Comparison of ENCODE assay signal across 8 mouse cellular contexts in the genomic region with DNA sequence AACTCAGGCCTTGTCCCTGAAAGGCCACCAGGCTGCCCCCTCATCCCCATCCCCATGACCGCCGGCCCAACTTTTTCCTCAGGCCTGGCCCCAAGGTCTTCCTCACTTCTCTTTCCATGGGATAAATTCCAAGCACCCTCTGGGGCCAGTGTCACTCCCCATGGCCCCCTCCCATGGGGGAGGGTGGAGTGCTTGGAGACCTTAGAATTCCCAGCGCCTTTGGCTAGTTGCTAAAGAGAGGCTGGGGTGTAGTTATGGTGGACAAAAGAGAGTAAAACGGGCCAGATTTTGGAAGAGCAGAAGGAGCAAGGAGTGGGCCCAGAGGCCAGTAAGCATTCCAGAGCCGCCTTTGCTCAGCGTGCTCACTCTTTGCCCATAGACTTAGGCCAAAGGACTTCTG. TPM values are rescaled to one million over a fixed set of nuclear protein-coding genes. Genes with fewer than 3 reads are reported as not detected.
DNase-seq lines count a peak whose midpoint lies in the region; ATAC-seq and TF ChIP-seq lines count a peak whose summit lies in the region.

Timp2 (minus strand) TSS at position 101 of the 400 bp plus-strand sequence.

- no peaks in the 10 kb centered on the region for H3K9me3 ChIP-seq in heart, embryonic 12.5 days (replicated peaks)
- H3K9me3 ChIP-seq in neural tube, embryonic 12.5 days, result no peaks in the 10 kb centered on the region

- H3K27ac ChIP-seq in heart, embryonic 12.5 days (ENCODE audit: poor library complexity, severe bottlenecking), result peak within 1 kb of the TSS; percentile 80
- peak within 1 kb of the TSS; percentile 66 for H3K27ac ChIP-seq in neural tube, embryonic 12.5 days

- H3K4me1 ChIP-seq in heart, embryonic 12.5 days (replicated peaks), result peaks cover 29% of the 10 kb centered on the region
- peaks cover 32% of the 10 kb centered on the region for H3K4me1 ChIP-seq in neural tube, embryonic 12.5 days

- intact Hi-C loops in left cerebral cortex, postnatal 10 days (cut with DNase I), result loop anchor here (5.0 kb wide), 1 partner anchor 38 kb away; no protein-coding TSS in a partner anchor

- H3K4me3 ChIP-seq in heart, embryonic 12.5 days, result peak within 1 kb of the TSS; percentile 81
- peak within 1 kb of the TSS; percentile 74 for H3K4me3 ChIP-seq in neural tube, embryonic 12.5 days

- H3K27me3 ChIP-seq in heart, embryonic 12.5 days (replicated peaks), result no peaks in the 10 kb centered on the region
- H3K27me3 ChIP-seq in neural tube, embryonic 12.5 days (replicated peaks), result no peaks in the 10 kb centered on the region

- no peak for DNase-seq in left cerebral cortex, adult 18-20 months (ENCODE audit: low spot score in 2 of 2)
- DNase-seq in left cerebral cortex, adult 9 months (ENCODE audit: low spot score in 2 of 2), result no peak
- no peak for DNase-seq in brain, embryonic 14.5 days (ENCODE audit: low read depth)
- no peak for DNase-seq in left cerebral cortex, postnatal 10 days (ENCODE audit: extremely low spot score in 1 of 2, low spot score in 2 of 2)
- DNase-seq in yolk sac, embryonic 10.5 days (ENCODE audit: low spot score), result no peak

- peak within 1 kb of the TSS; percentile 87 for H3K4me2 ChIP-seq in heart, embryonic 12.5 days
- peak within 1 kb of the TSS; percentile 89 for H3K4me2 ChIP-seq in neural tube, embryonic 12.5 days (replicated peaks)

- ATAC-seq in heart, embryonic 12.5 days (ENCODE audit: insufficient number of reproducible peaks, low FRiP score), result peak; percentile 38
- ATAC-seq in neural tube, embryonic 12.5 days (ENCODE audit: low FRiP score, low read depth), result no peak
- no peak for ATAC-seq in CD4-positive, CD25-positive, alpha-beta regulatory T cell, adult 4 months

- WGBS in heart, embryonic 12.5 days, result 37% methylated on average over 6 of the region's 6 CpGs
- WGBS in neural tube, embryonic 12.5 days, result 30% methylated on average over 6 of the region's 6 CpGs

- no peak for TF ChIP-seq CTCF in brain, embryonic 14.5 days (IDR thresholded peaks at IDR 0.05; ENCODE audit: borderline replicate concordance, extremely low read depth, insufficient read depth, insufficient read length)

- peaks cover 8% of the 10 kb centered on the region; the same call in 1 of the 2 replicates for H3K36me3 ChIP-seq in heart, embryonic 12.5 days
- no peaks in the 10 kb centered on the region for H3K36me3 ChIP-seq in neural tube, embryonic 12.5 days

- peak within 1 kb of the TSS; percentile 91 for H3K9ac ChIP-seq in heart, embryonic 12.5 days
- peak within 1 kb of the TSS; percentile 92 for H3K9ac ChIP-seq in neural tube, embryonic 12.5 days

- TF ChIP-seq POLR2A in brain, embryonic 14.5 days (IDR thresholded peaks at IDR 0.05; ENCODE audit: borderline replicate concordance, extremely low read depth, insufficient read depth, insufficient read length, poor library complexity, severe bottlenecking), result no peak

RNA-seq across cellular contexts. Expression of gene Timp2, which starts in this region (rescaled TPM):
- 100 to 1,000 TPM; 232 to 261 TPM for total RNA-seq in left cerebral cortex, adult 18-20 months (2021)
- 77.6 and 95.4 TPM in 2 replicates for polyA plus RNA-seq in brain, embryonic 14.5 days (2012; rRNA removed)
- 68.9 and 72.1 TPM in 2 replicates for polyA plus RNA-seq in heart, embryonic 12.5 days (2016; fragmentation: Nextera tagmentation; extraction: Ambion mirVana)
- 100 to 1,000 TPM; 333 to 340 TPM for total RNA-seq in left cerebral cortex, postnatal 10 days (2021)
- 47.1 and 50.0 TPM in 2 replicates for polyA plus RNA-seq in neural tube, embryonic 12.5 days (2016; fragmentation: Nextera tagmentation; extraction: Ambion mirVana)
- polyA plus RNA-seq in CD4-positive, CD25-positive, alpha-beta regulatory T cell, adult 4 months (2017; shearing (Covaris generic)), result 10 to 100 TPM in 1 of 2 experiments, 1 to 10 TPM in 1; 9.5 to 10.5 TPM
